Mouse (Mus musculus) embryo, embryonic 11 days (tissue): Measurements from ENCODE around the gene Map3k5.

Experiments
- DNase-seq: peaks from one replicate; pipeline ENCODE4 v3.0.0-alpha.2; 2015

The Map3k5 gene

GRCm38 (mm10) chr10:19935821-19936367 lies 1.6 kb downstream of the Map3k5 start:
- DNase-seq, result no peak

GRCm38 (mm10) chr10:19936961-19937708 lies 2.9 kb downstream of the Map3k5 start:
- no peak for DNase-seq

- DNase-seq, result no peak
These were observed 4.5 kb downstream of the Map3k5 start for GRCm38 (mm10) chr10:19938738-19939137.

GRCm38 (mm10) chr10:19939282-19939705 lies 5.0 kb downstream of the Map3k5 start:
- DNase-seq, result no peak

- DNase-seq, result no peak
These were observed 5.9 kb downstream of the Map3k5 start for GRCm38 (mm10) chr10:19940127-19940526.

GRCm38 (mm10) chr10:19940626-19941025 lies 6.4 kb downstream of the Map3k5 start:
- no peak for DNase-seq

GRCm38 (mm10) chr10:19941063-19941462 lies 6.8 kb downstream of the Map3k5 start:
- DNase-seq, result no peak

DNA sequence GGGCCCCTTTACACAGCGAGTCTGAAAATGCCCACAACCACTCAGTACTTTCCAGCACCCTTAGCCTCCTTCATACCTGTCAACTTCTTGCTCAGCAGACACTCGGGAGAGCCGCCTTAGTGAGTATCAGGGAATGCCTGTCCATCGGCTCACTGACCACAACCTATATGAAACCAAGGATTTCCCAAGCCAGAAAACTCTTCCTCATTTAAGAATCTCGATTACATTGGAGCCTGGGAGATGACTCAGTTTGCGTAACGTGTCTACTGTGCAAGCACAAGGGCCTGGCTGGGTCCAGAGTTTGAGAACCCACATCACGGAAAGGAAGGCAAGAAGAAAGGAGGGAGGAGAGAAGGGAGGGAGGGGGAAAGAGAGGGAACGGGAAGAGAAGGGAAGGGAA lies 7.6 kb downstream of the Map3k5 start:
- DNase-seq, result no peak

DNA sequence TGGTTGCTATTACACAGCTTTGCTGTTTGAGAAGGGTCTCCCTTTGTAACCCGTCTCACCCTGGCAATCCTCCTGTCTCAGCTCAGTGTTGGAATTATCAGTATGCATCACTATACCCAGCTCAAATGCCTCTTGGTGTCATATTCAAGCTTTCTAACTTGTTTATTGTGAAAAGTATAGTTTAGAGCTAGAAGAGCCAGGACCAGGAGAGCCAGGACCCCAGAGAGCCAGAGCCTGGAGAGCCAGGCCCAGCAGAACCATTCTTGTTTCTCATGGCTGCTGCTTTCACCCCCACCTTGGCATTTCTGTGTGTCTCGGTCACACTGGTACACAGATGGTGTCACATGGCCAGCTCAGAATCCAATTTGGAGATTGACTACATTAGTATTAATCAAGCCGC lies 8.3 kb downstream of the Map3k5 start:
- DNase-seq, result no peak

DNA sequence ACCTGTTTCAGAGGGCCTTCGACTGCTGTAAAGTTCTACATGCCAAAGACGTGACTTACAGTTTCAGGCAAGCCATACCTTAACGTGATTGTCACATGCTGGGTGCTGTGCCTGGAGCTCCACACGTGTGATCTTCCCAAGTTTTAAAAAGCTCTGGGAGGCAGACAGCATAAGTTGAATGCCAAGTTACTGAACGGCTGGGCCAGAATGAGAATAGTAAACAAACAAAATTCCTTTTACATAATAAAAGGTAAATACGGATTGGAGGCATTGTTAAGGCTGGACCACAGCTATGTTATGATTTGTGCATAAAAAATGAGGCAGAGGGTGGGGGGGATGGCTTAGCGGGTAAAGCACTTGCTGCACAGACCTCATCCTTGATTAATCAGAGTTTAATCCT lies 11.4 kb downstream of the Map3k5 start:
- no peak for DNase-seq

- DNase-seq, result no peak
These were observed 12.4 kb downstream of the Map3k5 start for GRCm38 (mm10) chr10:19946644-19947043.

- no peak for DNase-seq
These were observed 13.2 kb downstream of the Map3k5 start for GRCm38 (mm10) chr10:19947441-19947840.

- no peak for DNase-seq
These were observed 13.6 kb downstream of the Map3k5 start for GRCm38 (mm10) chr10:19947901-19948300.

- no peak for DNase-seq
These were observed 14.1 kb downstream of the Map3k5 start for GRCm38 (mm10) chr10:19948381-19948780.

DNA sequence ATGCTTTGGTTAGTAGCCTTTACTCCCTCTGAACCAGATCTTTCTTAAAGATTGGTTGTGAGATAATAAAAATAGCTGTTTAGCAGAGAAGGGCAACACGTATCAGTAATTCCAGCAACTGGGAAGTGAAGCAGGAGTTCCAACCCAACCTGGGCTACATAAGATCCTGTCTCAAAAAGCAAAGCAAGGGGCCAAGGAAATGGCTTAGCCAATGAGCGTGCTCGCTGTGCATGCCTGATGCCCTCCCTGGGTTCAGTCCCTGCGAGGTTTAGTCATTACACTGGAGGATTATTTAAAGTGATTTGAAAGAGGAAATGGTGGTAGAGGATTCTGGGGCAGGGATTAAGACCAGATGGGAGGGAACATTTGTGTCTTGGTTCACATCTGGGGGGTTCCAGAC lies 14.8 kb downstream of the Map3k5 start:
- DNase-seq, result no peak

DNA sequence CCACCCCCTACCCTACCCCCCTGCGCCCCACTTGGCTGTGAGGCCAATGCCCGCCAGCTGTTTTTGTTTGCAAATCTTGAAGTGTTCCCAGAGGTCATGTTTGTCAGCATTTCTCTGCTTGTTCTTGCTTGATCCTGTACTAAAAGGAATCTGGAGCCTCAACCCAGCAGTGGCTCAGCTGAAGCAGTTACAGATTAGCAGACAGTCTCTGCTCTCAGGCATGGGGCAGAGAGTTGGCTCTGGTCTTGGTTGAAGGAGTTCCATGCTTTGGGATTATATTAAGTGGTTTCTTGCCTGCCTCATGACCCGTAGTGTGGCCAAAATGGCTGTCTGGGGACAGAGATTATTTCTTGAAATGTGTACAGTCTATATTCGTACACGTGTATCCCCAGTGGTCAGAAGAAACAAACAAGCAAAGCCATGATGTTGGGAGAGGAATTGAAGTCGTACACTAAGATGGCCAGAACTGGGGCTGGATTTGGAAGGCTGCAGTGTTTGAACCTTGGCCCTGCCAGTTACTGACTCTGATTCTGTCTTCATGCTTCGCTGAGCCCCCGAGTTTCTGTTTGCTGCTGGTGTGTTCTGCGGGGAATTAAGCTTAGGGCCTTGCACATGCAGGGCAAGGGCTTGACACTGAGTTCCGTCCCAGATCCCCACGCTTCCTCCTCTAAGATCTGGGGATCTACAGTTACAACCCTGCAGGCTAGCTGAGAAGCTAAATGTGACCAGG lies 18.9 kb downstream of the Map3k5 start:
- DNase-seq, result no peak

- no peak for DNase-seq
These were observed 20.3 kb downstream of the Map3k5 start for GRCm38 (mm10) chr10:19954572-19954971.

DNA sequence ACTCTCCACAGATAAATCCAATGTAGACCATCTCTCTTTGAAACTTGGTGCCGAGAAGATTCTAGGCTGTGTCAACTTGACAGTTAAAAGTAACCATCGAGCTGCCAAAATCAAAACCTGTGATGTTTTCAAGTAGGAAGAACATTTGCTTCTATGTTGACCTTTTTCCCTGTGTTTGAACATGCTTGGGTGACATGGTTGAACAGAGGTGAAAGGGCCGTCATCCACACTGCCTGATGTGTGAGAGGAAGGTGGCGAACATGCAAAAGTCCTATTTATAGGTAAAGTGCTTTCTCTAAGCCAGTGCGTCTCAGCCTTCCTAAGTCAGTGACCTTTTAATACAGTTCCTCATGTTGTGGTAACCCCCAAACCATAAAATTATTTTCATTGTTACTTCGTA lies 21.5 kb downstream of the Map3k5 start:
- DNase-seq, result no peak

DNA sequence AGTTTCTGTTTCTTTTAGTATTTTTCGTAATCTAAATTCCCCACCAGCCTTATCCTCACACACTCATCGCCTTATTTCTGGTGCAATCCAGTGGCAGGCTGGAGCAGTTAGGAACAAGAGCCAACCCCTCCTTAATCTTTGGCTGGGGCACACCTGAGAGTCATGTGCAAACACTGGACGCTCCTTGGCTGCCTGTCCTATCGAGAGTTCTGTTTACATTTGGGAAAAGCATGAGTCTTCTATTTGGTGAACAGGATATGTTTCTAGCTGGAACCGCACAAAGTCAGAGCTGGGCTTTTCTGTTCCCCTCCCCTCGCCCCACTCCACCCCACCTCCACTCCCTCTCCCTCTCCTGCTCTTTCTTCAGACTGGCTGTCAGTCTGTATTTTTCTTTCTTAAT lies 22.5 kb downstream of the Map3k5 start:
- no peak for DNase-seq

- DNase-seq, result peak; percentile 30
These were observed 26.6 kb downstream of the Map3k5 start for GRCm38 (mm10) chr10:19960831-19961380.

DNA sequence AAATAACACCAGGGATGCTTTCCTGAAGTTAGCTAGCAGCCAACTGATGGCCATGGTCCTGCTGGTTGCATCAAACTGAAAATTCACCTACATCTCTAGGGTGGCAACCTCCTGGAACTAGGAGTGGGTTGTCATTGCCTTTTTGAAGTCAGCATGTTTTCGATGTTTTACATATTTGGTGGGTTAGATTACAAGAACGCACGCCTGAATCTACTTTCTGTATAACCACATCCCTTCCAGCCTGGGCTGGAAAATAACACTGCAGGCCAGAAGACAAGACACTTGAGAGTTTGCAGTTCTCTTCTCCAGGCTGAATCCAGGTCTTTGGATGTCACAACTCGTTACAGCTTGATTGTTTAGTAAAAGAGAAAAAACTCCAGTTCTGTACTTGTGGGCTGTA lies 28.5 kb downstream of the Map3k5 start:
- DNase-seq, result no peak

- DNase-seq, result no peak
These were observed 28.9 kb downstream of the Map3k5 start for GRCm38 (mm10) chr10:19963206-19963605.

DNA sequence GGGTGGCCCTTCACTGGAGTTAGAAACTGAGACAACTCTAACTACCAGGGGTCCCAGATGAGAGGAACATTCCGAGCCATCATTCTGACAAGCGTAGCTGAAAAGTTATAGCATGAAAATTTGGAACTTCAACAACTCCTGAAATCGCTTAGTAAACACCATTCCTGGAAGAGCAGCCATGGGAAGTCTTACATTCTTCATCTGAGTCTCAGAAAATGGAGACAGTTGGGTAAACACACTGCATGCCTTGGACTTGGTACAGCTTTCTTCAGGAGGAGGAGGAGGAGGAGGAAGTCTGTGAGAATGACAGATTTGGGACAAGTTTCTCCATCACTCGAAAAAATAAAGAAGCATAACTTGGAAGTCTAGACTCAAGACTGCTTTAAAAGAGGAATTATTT lies 29.8 kb downstream of the Map3k5 start:
- no peak for DNase-seq

DNA sequence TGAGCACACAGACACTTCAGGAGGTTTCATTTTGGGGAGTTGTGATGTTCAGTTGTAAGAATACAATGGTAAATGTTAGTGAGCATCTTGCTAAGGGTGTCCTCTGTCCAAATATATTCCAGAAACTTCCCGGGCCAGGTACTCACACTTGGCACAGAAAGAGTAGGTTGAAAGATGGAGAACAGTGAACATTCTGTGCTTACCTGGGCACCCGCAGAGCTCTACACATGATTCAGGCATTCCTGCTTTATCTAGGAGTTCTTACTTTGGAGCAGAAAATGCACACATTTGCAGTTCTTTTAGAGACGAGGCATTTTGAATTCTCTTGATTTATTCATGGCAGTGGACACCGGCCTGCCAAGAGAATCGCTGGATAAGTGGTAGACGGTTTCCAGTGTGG lies 32.3 kb downstream of the Map3k5 start:
- no peak for DNase-seq
